Mouse (Mus musculus) erythroblast, embryonic 14.5 days (primary cell): ENCODE results near the gene Hsf5.

Source experiments
- GATA1 ChIP-seq: IDR thresholded peaks from 2 replicates; pipeline ENCODE4 v1.6.1; 2012; ENCODE audit warnings: low read length, inconsistent platforms, mixed read lengths
- TAL1 ChIP-seq: IDR thresholded peaks from 3 replicates; pipeline ENCODE4 v1.6.1; 2012; ENCODE audit warnings: low read length, inconsistent platforms, mixed read lengths

GRCm38 (mm10) chr11:87677756-87678155 lies 60.8 kb downstream of the Hsf5 start:
- TF ChIP-seq TAL1 (no peak), GATA1 (no peak)
